ENCODE assay signal across 19 mouse cellular contexts in the genomic region with DNA sequence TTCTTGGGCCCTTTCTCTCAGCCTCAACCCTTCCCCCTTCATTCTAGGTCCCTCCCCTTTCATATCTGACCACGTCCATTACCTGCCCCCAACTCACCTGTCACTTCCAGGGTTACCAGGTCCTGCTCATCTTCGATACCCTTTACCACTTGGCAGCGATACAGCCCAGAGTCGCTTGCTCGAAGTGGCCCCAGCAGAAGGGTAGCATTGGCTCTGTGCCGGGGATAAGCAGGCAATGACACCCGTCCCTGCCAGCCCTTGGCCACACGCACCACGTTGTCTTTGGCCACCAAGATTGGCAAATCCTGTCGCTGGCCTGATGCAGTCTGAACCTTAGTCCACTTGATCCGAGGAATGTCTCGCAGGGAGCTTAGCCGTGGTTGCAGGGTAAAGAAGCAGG. TPM values are rescaled to one million over a fixed set of nuclear protein-coding genes. Genes with fewer than 3 reads are reported as not detected.
DNase-seq lines count a peak whose midpoint lies in the region; ATAC-seq and TF ChIP-seq lines count a peak whose summit lies in the region.
"Had no signal": no experiment of that assay in that cellular context is flagged by ENCODE, and none has a peak within 500 bp of the region (broad histone marks: within the 10 kb centered on the region; RNA-seq: fewer than 3 reads in every experiment).

No protein-coding gene starts in this region.

- TF ChIP-seq POLR2A in CH12.LX (IDR thresholded peaks at IDR 0.05; ENCODE audit: low read depth, low read length): no peak

- intact Hi-C loops in left cerebral cortex, postnatal 4 days (cut with DNase I): no loop called here
- intact Hi-C loops in left cerebral cortex, adult 2 months (cut with DNase I): no loop called here

- WGBS in forebrain, embryonic 13.5 days: 71% methylated on average over 13 of the region's 13 CpGs
- 67% methylated on average over 13 of the region's 13 CpGs for WGBS in forebrain, embryonic 11.5 days

- no peak for TF ChIP-seq CTCF in left cerebral cortex, adult 2 months (IDR thresholded peaks at IDR 0.05)
- no peak for TF ChIP-seq CTCF in CH12.LX (conservative IDR thresholded peaks at IDR 0.05 in 1 of 2, IDR thresholded peaks at IDR 0.05 in 1 of 2; ENCODE audit: low read depth in 2 of 2, low read length in 2 of 2)

- no peaks in the 10 kb centered on the region for H3K79me2 ChIP-seq in CH12.LX (replicated peaks; ENCODE audit: control insufficient read depth, extremely low read depth, insufficient read depth, poor library complexity, severe bottlenecking)

- no peak for TF ChIP-seq RAD21 in CH12.LX (IDR thresholded peaks at IDR 0.05; ENCODE audit: low read depth, low read length)

- H3K27me3 ChIP-seq in forebrain, embryonic 13.5 days: peaks cover 44% of the 10 kb centered on the region
- peaks cover 41% of the 10 kb centered on the region for H3K27me3 ChIP-seq in forebrain, embryonic 11.5 days (ENCODE audit: control insufficient read depth, insufficient read depth, low read length)
- peaks cover 7% of the 10 kb centered on the region for H3K27me3 ChIP-seq in CH12.LX (replicated peaks)

- in situ Hi-C loops in CH12.LX (cut with MboI; ENCODE audit: low pct_ligation_motif_present, low pct_unique_long_range_greater_than_20kb, low sequenced_read_pairs): no loop called here

- no peak for DNase-seq in forebrain, embryonic 11.5 days (ENCODE audit: low spot score)
- DNase-seq in left cerebral cortex, postnatal 4 days: peak; percentile 36
- no peak for DNase-seq in left cerebral cortex, adult 2 months (ENCODE audit: extremely low spot score in 1 of 2, low spot score in 2 of 2)
- DNase-seq in CH12.LX (ENCODE audit: extremely low read depth) (no peak), adipocyte (ENCODE audit: low spot score) (peak; percentile 75)
- DNase-seq: cerebellum, adult 11 months; cerebellum, adult 9-10 months; cerebellum, postnatal 36 days; gastrocnemius, adult 2 months; gastrocnemius, postnatal 25 days; heart, postnatal 36 days; kidney, adult 11 months had no signal

- dilution Hi-C loops in CH12.LX (cut with MboI; ENCODE audit: extremely low pct_ligation_motif_present, extremely low pct_unique_long_range_greater_than_20kb, low sequenced_read_pairs): no loop called here

- no peak overlapping the region for H3K27ac ChIP-seq in forebrain, embryonic 13.5 days
- no peak overlapping the region for H3K27ac ChIP-seq in forebrain, embryonic 11.5 days (ENCODE audit: low read depth, low read length)
- H3K27ac ChIP-seq in left cerebral cortex, adult 2 months: no peak overlapping the region
- no peak overlapping the region for H3K27ac ChIP-seq in CH12.LX (ENCODE audit: insufficient read depth, low read depth)
- H3K27ac ChIP-seq: embryonic facial prominence, embryonic 13.5 days; gastrocnemius, adult 2 months; hindbrain, embryonic 12.5 days; hindbrain, postnatal 0 days had no signal

- H3K4me3 ChIP-seq in forebrain, embryonic 13.5 days: no peak overlapping the region
- no peak overlapping the region for H3K4me3 ChIP-seq in forebrain, embryonic 11.5 days (ENCODE audit: low read depth, low read length)
- H3K4me3 ChIP-seq in left cerebral cortex, adult 2 months: no peak overlapping the region
- H3K4me3 ChIP-seq in CH12.LX (replicated peaks in 1 of 3; ENCODE audit: low read depth in 2 of 3, low read length in 2 of 3, poor library complexity in 1 of 3): peak overlapping the region in 1 of 3 experiments; percentile 32
- H3K4me3 ChIP-seq: embryonic facial prominence, embryonic 13.5 days; gastrocnemius, adult 2 months; heart, embryonic 12.5 days; hindbrain, embryonic 12.5 days had no signal

- 0 out of 2 replicates have a peak overlapping the region, but pooled peaks have one; percentile 8 for H3K9ac ChIP-seq in forebrain, embryonic 13.5 days
- no peak overlapping the region for H3K9ac ChIP-seq in forebrain, embryonic 11.5 days (ENCODE audit: low read length)
- H3K9ac ChIP-seq in CH12.LX (ENCODE audit: insufficient read depth, low read depth): no peak overlapping the region
- H3K9ac ChIP-seq: embryonic facial prominence, embryonic 13.5 days; heart, embryonic 12.5 days; hindbrain, embryonic 12.5 days had no signal

- H3K4me2 ChIP-seq in forebrain, embryonic 13.5 days: no peak overlapping the region
- H3K4me2 ChIP-seq in forebrain, embryonic 11.5 days (ENCODE audit: low read depth, low read length, severe bottlenecking): no peak overlapping the region
- 0 out of 2 replicates have a peak overlapping the region, but pooled peaks have one; percentile 17 for H3K4me2 ChIP-seq in CH12.LX (ENCODE audit: insufficient read depth, low read depth, poor library complexity, severe bottlenecking)
- H3K4me2 ChIP-seq: embryonic facial prominence, embryonic 13.5 days; heart, embryonic 12.5 days; hindbrain, embryonic 12.5 days had no signal

- H3K9me3 ChIP-seq in forebrain, embryonic 13.5 days (replicated peaks): no peaks in the 10 kb centered on the region
- no peaks in the 10 kb centered on the region for H3K9me3 ChIP-seq in forebrain, embryonic 11.5 days (ENCODE audit: control insufficient read depth, low read length)
- H3K9me3 ChIP-seq in CH12.LX (replicated peaks; ENCODE audit: low read length): peaks cover 10% of the 10 kb centered on the region
- H3K9me3 ChIP-seq: embryonic facial prominence, embryonic 13.5 days; G1E; heart, embryonic 12.5 days; hindbrain, embryonic 12.5 days had no signal

- TF ChIP-seq EP300 in CH12.LX (IDR thresholded peaks at IDR 0.05; ENCODE audit: low read length): no peak

- H3K4me1 ChIP-seq in forebrain, embryonic 13.5 days: peaks cover 47% of the 10 kb centered on the region
- peaks cover 7% of the 10 kb centered on the region for H3K4me1 ChIP-seq in forebrain, embryonic 11.5 days (replicated peaks; ENCODE audit: control insufficient read depth, insufficient read depth, low read length)
- peaks cover 36 to 84% of the 10 kb centered on the region in 2 experiments for H3K4me1 ChIP-seq in CH12.LX (ENCODE audit: control insufficient read depth in 1 of 2, insufficient read depth in 2 of 2)
- H3K4me1 ChIP-seq: heart, embryonic 12.5 days had no signal

- peaks cover 71% of the 10 kb centered on the region for H3K36me3 ChIP-seq in forebrain, embryonic 13.5 days (ENCODE audit: poor library complexity, severe bottlenecking)
- no peaks in the 10 kb centered on the region; the same call in 1 of the 2 replicates for H3K36me3 ChIP-seq in forebrain, embryonic 11.5 days (ENCODE audit: control insufficient read depth, insufficient read depth, low read length)
- H3K36me3 ChIP-seq in CH12.LX (replicated peaks in 1 of 2; ENCODE audit: control insufficient read depth in 1 of 2, insufficient read depth in 1 of 2, low read length in 1 of 2): no peaks in the 10 kb centered on the region
- H3K36me3 ChIP-seq: embryonic facial prominence, embryonic 13.5 days; G1E; heart, embryonic 12.5 days had no signal

- no peak for ATAC-seq in forebrain, embryonic 13.5 days
- ATAC-seq in forebrain, embryonic 11.5 days (replicated peaks; ENCODE audit: low FRiP score): no peak
- ATAC-seq: hindbrain, postnatal 0 days had no signal

TF ChIP-seq in CH12.LX, 34 proteins besides CTCF, POLR2A, EP300 and RAD21 (continues in another document):
- TF ChIP-seq SMC3 (IDR thresholded peaks at IDR 0.05; ENCODE audit: low read depth, low read length): no peak
- TF ChIP-seq ZC3H11A (IDR thresholded peaks at IDR 0.05; ENCODE audit: low read depth, low read length): no peak
- TF ChIP-seq NRF1 (IDR thresholded peaks at IDR 0.05; ENCODE audit: low read depth, low read length): no peak
- TF ChIP-seq IRF4 (IDR thresholded peaks at IDR 0.05; ENCODE audit: low read depth, low read length): no peak

RNA-seq across cellular contexts. Expression of gene Ncan, which starts 5.8 kb away (rescaled TPM):
- 100 and 102 TPM in 2 replicates for polyA plus RNA-seq in forebrain, embryonic 13.5 days (2015; fragmentation: Nextera tagmentation; extraction: Ambion mirVana)
- polyA plus RNA-seq in forebrain, embryonic 11.5 days (2014; fragmentation: Nextera tagmentation; extraction: Ambion mirVana): 51.5 and 60.4 TPM in 2 replicates
- 100 to 1,000 TPM; 511 to 532 TPM for total RNA-seq in left cerebral cortex, postnatal 4 days (2021)
- total RNA-seq in left cerebral cortex, adult 2 months (2021): 100 to 1,000 TPM; 175 to 186 TPM
- total RNA-seq in CH12.LX (2012; rRNA removed) (2.1 and 2.6 TPM in 2 replicates), CH12.LX (2014; rRNA removed) (3.5 and 3.9 TPM in 2 replicates)
- polyA plus RNA-seq in CH12.LX (2012; ENCODE audit: insufficient read length, low read depth): 5.3 and 6.0 TPM in 2 replicates
- total RNA-seq: gastrocnemius, adult 2 months; granulocyte monocyte progenitor cell, adult 5-6 weeks had no signal
- polyA plus RNA-seq: G1E had no signal

RNA-seq across cellular contexts. Expression of gene Nr2c2ap, which starts 16.2 kb away (rescaled TPM):
- 33.4 and 37.4 TPM in 2 replicates for polyA plus RNA-seq in forebrain, embryonic 13.5 days (2015; fragmentation: Nextera tagmentation; extraction: Ambion mirVana)
- polyA plus RNA-seq in forebrain, embryonic 11.5 days (2014; fragmentation: Nextera tagmentation; extraction: Ambion mirVana): 20.7 and 23.9 TPM in 2 replicates
- total RNA-seq in left cerebral cortex, postnatal 4 days (2021): 10 to 100 TPM; 33.0 to 34.5 TPM
- total RNA-seq in left cerebral cortex, adult 2 months (2021): 10 to 100 TPM; 20.7 to 22.0 TPM
- total RNA-seq in CH12.LX (2012; rRNA removed) (22.7 and 27.4 TPM in 2 replicates), CH12.LX (2014; rRNA removed) (15.6 and 16.4 TPM in 2 replicates)
- 61.3 and 71.3 TPM in 2 replicates for polyA plus RNA-seq in CH12.LX (2012; ENCODE audit: insufficient read length, low read depth)

RNA-seq across cellular contexts. Expression of gene Rfxank, which starts 24.1 kb away (rescaled TPM):
- polyA plus RNA-seq in forebrain, embryonic 13.5 days (2015; fragmentation: Nextera tagmentation; extraction: Ambion mirVana): 12.2 and 14.2 TPM in 2 replicates
- polyA plus RNA-seq in forebrain, embryonic 11.5 days (2014; fragmentation: Nextera tagmentation; extraction: Ambion mirVana): 15.2 and 17.6 TPM in 2 replicates
- total RNA-seq in left cerebral cortex, postnatal 4 days (2021): 10 to 100 TPM; 11.7 to 14.6 TPM
- total RNA-seq in left cerebral cortex, adult 2 months (2021): 10 to 100 TPM; 13.1 to 14.2 TPM
- total RNA-seq in CH12.LX (2012; rRNA removed) (13.8 and 17.2 TPM in 2 replicates), CH12.LX (2014; rRNA removed) (10.5 and 13.4 TPM in 2 replicates)
- 9.5 and 12.3 TPM in 2 replicates for polyA plus RNA-seq in CH12.LX (2012; ENCODE audit: insufficient read length, low read depth)

RNA-seq across cellular contexts. Expression of gene Borcs8, which starts 24.4 kb away (rescaled TPM):
- polyA plus RNA-seq in forebrain, embryonic 13.5 days (2015; fragmentation: Nextera tagmentation; extraction: Ambion mirVana): 47.4 and 48.0 TPM in 2 replicates
- polyA plus RNA-seq in forebrain, embryonic 11.5 days (2014; fragmentation: Nextera tagmentation; extraction: Ambion mirVana): 40.5 and 41.9 TPM in 2 replicates
- 10 to 100 TPM; 42.2 to 44.7 TPM for total RNA-seq in left cerebral cortex, postnatal 4 days (2021)
- total RNA-seq in left cerebral cortex, adult 2 months (2021): 10 to 100 TPM; 46.6 to 47.9 TPM
- 56.4 and 63.9 TPM in 2 replicates for total RNA-seq in CH12.LX (2012; rRNA removed)
- total RNA-seq in CH12.LX (2014; rRNA removed): 22.2 and 28.7 TPM in 2 replicates
- polyA plus RNA-seq in CH12.LX (2012; ENCODE audit: insufficient read length, low read depth): 44.0 and 45.8 TPM in 2 replicates

RNA-seq across cellular contexts. Expression of gene Mef2b, which starts 24.6 kb away (rescaled TPM):
- 0.23 and 0.45 TPM in 2 replicates for polyA plus RNA-seq in forebrain, embryonic 13.5 days (2015; fragmentation: Nextera tagmentation; extraction: Ambion mirVana)
- 0.67 and 1.1 TPM in 2 replicates for polyA plus RNA-seq in forebrain, embryonic 11.5 days (2014; fragmentation: Nextera tagmentation; extraction: Ambion mirVana)
- under 1 TPM; 0.72 to 0.94 TPM for total RNA-seq in left cerebral cortex, postnatal 4 days (2021)
- total RNA-seq in left cerebral cortex, adult 2 months (2021): under 1 TPM in 1 of 2 experiments, not detected in 1; 0.36 TPM
- 194 and 232 TPM in 2 replicates for total RNA-seq in CH12.LX (2012; rRNA removed)
- total RNA-seq in CH12.LX (2014; rRNA removed): 60.1 and 61.0 TPM in 2 replicates
- polyA plus RNA-seq in CH12.LX (2012; ENCODE audit: insufficient read length, low read depth): 130 and 168 TPM in 2 replicates
- total RNA-seq: granulocyte monocyte progenitor cell, adult 5-6 weeks had no signal
- polyA plus RNA-seq: heart, embryonic 12.5 days had no signal

Comparison
In these comparisons a context has a peak if more than half of its experiments do, and no peak if none do; other contexts are left out.
1. DNase-seq: peak in left cerebral cortex, postnatal 4 days (single experiment) and adipocyte (single experiment); none in forebrain, embryonic 11.5 days (single experiment), left cerebral cortex, adult 2 months (0 of 2) and CH12.LX (single experiment).
2. RNA of gene Ncan, which starts 5.8 kb away (total RNA-seq): 511 to 532 TPM in left cerebral cortex, postnatal 4 days and 175 to 186 TPM in left cerebral cortex, adult 2 months; 2.1 to 3.9 TPM in CH12.LX; every median in the first group is over 10 times any median in the second.